In genomic region chr15:12322676-12323402, GRCm38 (mm10) we compare ENCODE assay signal across 8 mouse cellular contexts. TPM values are rescaled to one million over a fixed set of nuclear protein-coding genes. Genes with fewer than 3 reads are reported as not detected.
DNase-seq lines count a peak whose midpoint lies in the region; ATAC-seq and TF ChIP-seq lines count a peak whose summit lies in the region.

No protein-coding gene starts in this region.

- H3K4me3 ChIP-seq in cerebellum, adult 2 months (replicated peaks; ENCODE audit: insufficient read depth, low read depth, low read length): peak overlapping the region; percentile 84
- H3K4me3 ChIP-seq in limb, embryonic 14.5 days (replicated peaks; ENCODE audit: low read length): peak overlapping the region; percentile 98

- no peak for TF ChIP-seq CTCF in cerebellum, adult 2 months (IDR thresholded peaks at IDR 0.05; ENCODE audit: borderline replicate concordance, insufficient read depth, low read depth, low read length)

- H3K36me3 ChIP-seq in limb, embryonic 14.5 days (ENCODE audit: control insufficient read depth, insufficient read depth, low read length): peaks cover 12% of the 10 kb centered on the region

- no peak for ATAC-seq in limb, embryonic 14.5 days (ENCODE audit: low FRiP score, low read depth)

- H3K4me2 ChIP-seq in limb, embryonic 14.5 days (replicated peaks; ENCODE audit: low read depth, low read length, severe bottlenecking): peak overlapping the region; percentile 88

- no peak for TF ChIP-seq POLR2A in cerebellum, adult 2 months (IDR thresholded peaks at IDR 0.05; ENCODE audit: borderline replicate concordance, insufficient read depth, low read length)
- TF ChIP-seq POLR2A in limb, embryonic 14.5 days (IDR thresholded peaks at IDR 0.05; ENCODE audit: borderline replicate concordance, extremely low read depth, insufficient read depth, insufficient read length): no peak

- no peaks in the 10 kb centered on the region for H3K9me3 ChIP-seq in limb, embryonic 14.5 days (ENCODE audit: control insufficient read depth, low read length)

- H3K4me1 ChIP-seq in cerebellum, adult 2 months (ENCODE audit: control insufficient read depth, insufficient read depth, low read length): peaks cover 10% of the 10 kb centered on the region
- H3K4me1 ChIP-seq in limb, embryonic 14.5 days (ENCODE audit: control insufficient read depth, insufficient read depth, low read length): peaks cover 14% of the 10 kb centered on the region; the same call in 1 of the 2 replicates

- H3K27ac ChIP-seq in cerebellum, adult 2 months (ENCODE audit: insufficient read depth, low read length): no peak overlapping the region
- no peak overlapping the region for H3K27ac ChIP-seq in limb, embryonic 14.5 days (replicated peaks; ENCODE audit: low read depth, low read length)

- DNase-seq in cerebellum, adult 2 months: no peak
- no peak for DNase-seq in cerebellum, postnatal 4 days (ENCODE audit: low spot score in 2 of 2)
- peak; percentile 30 for DNase-seq in thymus, postnatal 0 days (ENCODE audit: low spot score)
- no peak for DNase-seq in thymus, postnatal 4 days
- DNase-seq in limb, embryonic 14.5 days (ENCODE audit: low spot score): no peak
- no peak for DNase-seq in cerebellum, adult 8-10 months
- no peak for DNase-seq in retina, embryonic 14.5 days (ENCODE audit: low spot score)
- DNase-seq in kidney, postnatal 10 days: no peak

- WGBS in cerebellum, adult 2 months: 11% methylated on average over 9 of the region's 9 CpGs
- 5% methylated on average over 9 of the region's 9 CpGs for WGBS in limb, embryonic 14.5 days

- peak overlapping the region; percentile 98 for H3K9ac ChIP-seq in limb, embryonic 14.5 days (ENCODE audit: low read depth, low read length, severe bottlenecking)

- no peaks in the 10 kb centered on the region for H3K27me3 ChIP-seq in cerebellum, adult 2 months (ENCODE audit: control insufficient read depth, insufficient read depth, low read length)
- no peaks in the 10 kb centered on the region for H3K27me3 ChIP-seq in limb, embryonic 14.5 days (ENCODE audit: control insufficient read depth, insufficient read depth, low read length)

RNA-seq across cellular contexts. Expression of gene 1810049J17Rik, which starts 1.1 kb away (rescaled TPM):
- polyA plus RNA-seq in cerebellum, adult 2 months (2012; rRNA removed): not detected in 2 replicates
- 1.6 and 2.0 TPM in 2 replicates for polyA plus RNA-seq in thymus, postnatal 0 days (2015; fragmentation: Nextera tagmentation; extraction: Ambion mirVana)
- not detected in 2 replicates for polyA plus RNA-seq in limb, embryonic 14.5 days (2012; rRNA removed)
- 0.62 and 2.1 TPM in 2 replicates for polyA plus RNA-seq in limb, embryonic 14.5 days (2014; fragmentation: Nextera tagmentation; extraction: Ambion mirVana)

RNA-seq across cellular contexts. Expression of gene Golph3, which starts 1.6 kb away (rescaled TPM):
- polyA plus RNA-seq in cerebellum, adult 2 months (2012; rRNA removed): 89.1 and 91.2 TPM in 2 replicates
- polyA plus RNA-seq in thymus, postnatal 0 days (2015; fragmentation: Nextera tagmentation; extraction: Ambion mirVana): 78.6 and 84.1 TPM in 2 replicates
- polyA plus RNA-seq in limb, embryonic 14.5 days (2012; rRNA removed): 99.9 and 132 TPM in 2 replicates
- 112 and 115 TPM in 2 replicates for polyA plus RNA-seq in limb, embryonic 14.5 days (2014; fragmentation: Nextera tagmentation; extraction: Ambion mirVana)
